Mouse (Mus musculus) limb, embryonic 15.5 days (tissue): Measurements from ENCODE around the gene Whamm. TPM values are rescaled to one million over a fixed set of nuclear protein-coding genes. Genes with fewer than 3 reads are reported as not detected.

Experiments used
- ATAC-seq: fragments of 200-750 bp; cut with Nextera tagmentation; 2 replicates; pipeline ENCODE4 v1.8.0; 2017; ENCODE audit warnings: low read depth, moderate TSS enrichment; ENCODE audit not compliant: insufficient number of reproducible peaks, low FRiP score, low TSS enrichment
- H3K27ac ChIP-seq: fragments of 300-500 bp; sonication (generic); 2 replicates; pipeline ENCODE4 v1.5.1; 2015; ENCODE audit warnings: moderate library complexity, mild to moderate bottlenecking, inconsistent platforms
- H3K27me3 ChIP-seq: fragments of 300-500 bp; sonication (generic); 2 replicates; pipeline ENCODE4 v1.6.1; 2015; ENCODE audit warnings: inconsistent platforms
- H3K36me3 ChIP-seq: fragments of 300-500 bp; sonication (generic); 2 replicates; pipeline ENCODE4 v1.6.1; 2015; ENCODE audit warnings: inconsistent platforms
- H3K4me1 ChIP-seq: fragments of 300-500 bp; sonication (generic); 2 replicates; pipeline ENCODE4 v1.6.1; 2015; ENCODE audit warnings: inconsistent platforms
- H3K4me2 ChIP-seq: fragments of 300-500 bp; sonication (generic); 2 replicates; pipeline ENCODE4 v1.6.1; 2015; ENCODE audit warnings: mild to moderate bottlenecking, inconsistent platforms
- H3K4me3 ChIP-seq: fragments of 300-500 bp; sonication (generic); 2 replicates; pipeline ENCODE4 v1.5.1; 2015; ENCODE audit warnings: mild to moderate bottlenecking, inconsistent platforms
- H3K9ac ChIP-seq: fragments of 300-500 bp; sonication (generic); 2 replicates; pipeline ENCODE4 v1.6.1; 2015; ENCODE audit warnings: inconsistent platforms
- H3K9me3 ChIP-seq: fragments of 300-500 bp; sonication (generic); 2 replicates; pipeline ENCODE4 v1.6.1; 2016; ENCODE audit warnings: inconsistent platforms
- WGBS: fragments of 180-500 bp; shearing (Covaris S2); methylation state at CpG from one replicate; pipeline ENCODE4 v1.1.7; 2015; 5-methylcytosine and 5-hydroxymethylcytosine counted together
- polyA plus RNA-seq: library from polyadenylated mRNA; unstranded; fragments of >200 nt; fragmentation: Nextera tagmentation; extraction: Ambion mirVana; gene quantifications from 2 replicates; pipeline ENCODE4 v1.2.1, GENCODE M21; 2015

The Whamm gene
- polyA plus RNA-seq, 1 experiment from 2014 or later, result 4.6 TPM

DNA sequence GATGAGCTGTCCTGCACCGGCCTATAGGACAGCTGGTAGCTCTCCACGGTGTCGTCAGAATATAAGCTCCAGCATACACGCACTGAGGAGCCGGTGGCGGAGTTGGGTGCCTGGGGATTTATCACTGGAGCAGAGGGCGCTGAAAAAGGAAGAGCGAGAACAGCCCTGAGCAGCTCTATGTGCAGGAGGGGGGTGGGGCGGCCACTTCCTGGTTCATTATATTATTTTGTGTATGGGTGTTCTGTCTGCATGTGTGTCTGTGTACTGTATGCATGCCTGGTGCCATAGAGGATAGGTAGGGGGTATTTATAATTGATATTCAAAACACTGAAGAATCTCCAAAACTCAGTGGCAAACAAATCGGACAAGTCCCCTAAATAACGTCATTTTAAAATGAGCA is 22.2 kb upstream of the Whamm start:
- Histone ChIP-seq H3K27ac (no peak overlapping the region), H3K9ac (no peak overlapping the region), H3K36me3 (no peaks in the 10 kb centered on the region), H3K9me3 (no peaks in the 10 kb centered on the region), H3K4me2 (no peak overlapping the region), H3K27me3 (no peaks in the 10 kb centered on the region), H3K4me1 (no peaks in the 10 kb centered on the region), H3K4me3 (no peak overlapping the region)
- no peak for ATAC-seq
- 65% methylated on average over 11 of the region's 11 CpGs for WGBS

DNA sequence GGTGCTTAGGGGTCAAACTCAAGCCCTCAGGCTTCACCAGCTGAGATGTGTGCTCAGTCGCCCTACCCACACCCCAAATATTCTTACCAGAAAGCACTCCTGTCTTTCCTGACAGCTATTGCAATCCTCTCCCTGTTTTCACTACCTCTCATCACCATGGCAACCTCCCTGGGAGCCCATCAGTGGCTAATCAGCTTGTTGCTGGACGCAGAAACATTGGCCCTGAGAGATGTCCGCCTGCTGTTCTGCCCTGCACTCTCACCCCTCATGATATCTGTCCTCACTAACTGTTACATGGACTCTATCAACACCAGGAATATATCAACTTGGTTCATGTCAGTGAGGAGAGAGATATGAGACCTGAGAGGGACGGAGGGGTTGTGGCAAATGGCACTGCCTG is 17.5 kb upstream of the Whamm start:
- 61% methylated on average over 4 of the region's 4 CpGs for WGBS

DNA sequence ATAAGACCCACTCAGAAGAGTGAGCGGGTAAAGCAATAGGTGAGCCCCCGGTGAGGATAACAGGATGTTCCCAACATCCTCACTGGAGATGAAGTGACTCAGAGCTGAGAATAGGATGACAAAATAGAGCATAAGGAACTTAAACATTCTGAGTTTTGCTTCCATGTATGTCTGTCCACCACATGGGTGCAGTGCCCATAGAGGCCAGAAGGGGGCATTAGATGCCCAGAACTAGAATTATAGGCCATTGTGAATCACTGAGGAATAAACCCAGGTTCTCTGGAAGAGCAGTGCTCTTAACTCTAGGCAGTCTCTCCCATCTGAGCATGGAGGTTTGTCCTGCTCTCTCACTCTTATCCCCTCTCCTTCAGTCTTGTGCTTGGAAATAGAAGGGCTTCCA is 16.7 kb upstream of the Whamm start:
- H3K9ac ChIP-seq, result no peak overlapping the region
- no peak overlapping the region for H3K4me3 ChIP-seq
- H3K36me3 ChIP-seq, result no peaks in the 10 kb centered on the region
- no peaks in the 10 kb centered on the region for H3K9me3 ChIP-seq
- ATAC-seq, result no peak
- WGBS, result 75% methylated on average over 2 of the region's 2 CpGs
- H3K4me1 ChIP-seq, result no peaks in the 10 kb centered on the region
- H3K27me3 ChIP-seq, result no peaks in the 10 kb centered on the region
- no peak overlapping the region for H3K27ac ChIP-seq
- H3K4me2 ChIP-seq, result no peak overlapping the region

More for the DNA sequence above, 17.5 kb upstream of the Whamm start:
- H3K36me3 ChIP-seq, result no peaks in the 10 kb centered on the region
- H3K4me1 ChIP-seq, result no peaks in the 10 kb centered on the region
- H3K4me3 ChIP-seq, result no peak overlapping the region
- no peak overlapping the region for H3K27ac ChIP-seq
- H3K27me3 ChIP-seq, result no peaks in the 10 kb centered on the region
- H3K9me3 ChIP-seq, result no peaks in the 10 kb centered on the region
- ATAC-seq, result no peak
- no peak overlapping the region for H3K9ac ChIP-seq
- H3K4me2 ChIP-seq, result no peak overlapping the region

DNA sequence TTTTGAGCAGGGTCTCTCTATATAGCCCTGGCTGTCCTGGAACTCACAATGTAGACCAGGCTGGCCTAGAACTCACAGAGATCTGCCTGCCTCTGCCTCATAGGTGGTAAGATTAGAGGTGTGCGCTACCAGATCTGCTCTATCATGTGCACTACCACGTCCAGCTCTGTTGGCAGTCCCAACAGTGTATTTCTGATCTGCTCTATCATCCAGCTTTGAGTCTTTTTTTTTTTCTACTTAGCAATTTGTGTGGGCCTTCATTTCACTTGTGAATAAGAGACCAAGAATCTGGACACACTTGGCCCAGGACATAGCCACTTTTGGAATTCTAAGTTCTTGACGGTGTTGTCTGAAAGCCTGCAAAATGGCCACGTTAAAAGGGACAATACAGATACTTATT is 14.2 kb upstream of the Whamm start:
- no peaks in the 10 kb centered on the region for H3K4me1 ChIP-seq
- WGBS, result 91% methylated on average over 4 of the region's 4 CpGs
- ATAC-seq, result no peak

DNA sequence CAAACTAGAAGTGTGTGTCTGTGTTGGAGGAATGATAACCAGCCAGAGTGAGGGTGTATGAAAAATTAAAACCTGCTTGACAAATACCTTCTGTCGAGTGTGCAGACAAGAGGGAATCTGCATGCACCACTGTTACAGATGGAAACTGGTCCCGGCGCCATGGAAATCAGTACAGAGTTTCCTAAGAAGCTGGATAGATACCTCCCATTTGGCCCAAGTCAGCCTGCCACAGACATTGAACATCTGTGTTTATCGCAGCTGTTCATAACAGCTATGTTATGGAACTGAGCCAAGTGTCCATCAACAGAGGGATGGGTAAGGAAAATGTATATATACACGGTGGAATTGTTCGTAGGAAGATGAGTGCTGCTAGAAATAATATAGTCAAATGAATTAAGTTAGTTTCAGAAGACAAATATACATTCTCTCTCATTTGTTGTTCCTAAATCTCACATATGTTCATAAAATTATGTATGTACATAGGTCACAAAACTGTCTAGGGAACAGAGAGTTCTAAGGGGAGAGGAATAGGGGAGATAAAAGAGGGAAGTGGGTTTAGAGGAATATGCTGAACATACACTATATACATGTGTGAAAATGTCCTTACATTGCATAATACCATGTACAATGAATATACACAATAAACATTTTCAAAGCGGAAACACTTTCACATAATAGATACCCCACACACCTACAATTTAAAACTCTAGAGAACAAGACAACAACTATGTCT is 13.6 kb upstream of the Whamm start:
- Histone ChIP-seq H3K27ac (no peak overlapping the region), H3K27me3 (no peaks in the 10 kb centered on the region), H3K36me3 (no peaks in the 10 kb centered on the region), H3K9ac (no peak overlapping the region), H3K9me3 (no peaks in the 10 kb centered on the region), H3K4me3 (no peak overlapping the region), H3K4me1 (no peaks in the 10 kb centered on the region), H3K4me2 (no peak overlapping the region)
- 73% methylated on average over 7 of the region's 7 CpGs for WGBS
- no peak for ATAC-seq

More for the DNA sequence above, 14.2 kb upstream of the Whamm start:
- Histone ChIP-seq H3K9me3 (no peaks in the 10 kb centered on the region), H3K9ac (no peak overlapping the region), H3K4me2 (no peak overlapping the region), H3K4me3 (no peak overlapping the region), H3K27ac (no peak overlapping the region), H3K27me3 (no peaks in the 10 kb centered on the region), H3K36me3 (no peaks in the 10 kb centered on the region)

DNA sequence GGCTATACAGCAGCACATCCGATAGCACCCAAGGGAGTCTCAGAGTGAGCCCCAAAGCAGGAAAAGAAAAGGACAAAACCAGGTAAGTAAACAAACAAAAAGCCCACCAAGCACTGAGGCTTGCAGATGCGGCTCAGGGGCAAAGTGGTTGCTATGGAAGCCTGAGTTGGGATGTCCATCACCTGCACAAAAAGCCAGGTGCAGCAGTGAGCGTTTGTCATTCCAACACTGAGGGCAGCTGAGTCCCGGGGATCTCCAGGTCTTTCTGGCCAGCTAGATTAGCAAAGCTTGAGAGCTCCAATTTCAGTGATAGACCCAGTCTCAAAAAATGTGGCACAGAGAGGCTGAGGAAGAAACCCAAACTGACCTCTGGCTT is 13.1 kb upstream of the Whamm start:
- Histone ChIP-seq H3K9me3 (no peaks in the 10 kb centered on the region), H3K4me3 (no peak overlapping the region), H3K36me3 (no peaks in the 10 kb centered on the region), H3K4me2 (no peak overlapping the region), H3K27me3 (no peaks in the 10 kb centered on the region), H3K9ac (no peak overlapping the region), H3K4me1 (no peaks in the 10 kb centered on the region), H3K27ac (no peak overlapping the region)
- ATAC-seq, result no peak
- 67% methylated on average over 4 of the region's 4 CpGs for WGBS

DNA sequence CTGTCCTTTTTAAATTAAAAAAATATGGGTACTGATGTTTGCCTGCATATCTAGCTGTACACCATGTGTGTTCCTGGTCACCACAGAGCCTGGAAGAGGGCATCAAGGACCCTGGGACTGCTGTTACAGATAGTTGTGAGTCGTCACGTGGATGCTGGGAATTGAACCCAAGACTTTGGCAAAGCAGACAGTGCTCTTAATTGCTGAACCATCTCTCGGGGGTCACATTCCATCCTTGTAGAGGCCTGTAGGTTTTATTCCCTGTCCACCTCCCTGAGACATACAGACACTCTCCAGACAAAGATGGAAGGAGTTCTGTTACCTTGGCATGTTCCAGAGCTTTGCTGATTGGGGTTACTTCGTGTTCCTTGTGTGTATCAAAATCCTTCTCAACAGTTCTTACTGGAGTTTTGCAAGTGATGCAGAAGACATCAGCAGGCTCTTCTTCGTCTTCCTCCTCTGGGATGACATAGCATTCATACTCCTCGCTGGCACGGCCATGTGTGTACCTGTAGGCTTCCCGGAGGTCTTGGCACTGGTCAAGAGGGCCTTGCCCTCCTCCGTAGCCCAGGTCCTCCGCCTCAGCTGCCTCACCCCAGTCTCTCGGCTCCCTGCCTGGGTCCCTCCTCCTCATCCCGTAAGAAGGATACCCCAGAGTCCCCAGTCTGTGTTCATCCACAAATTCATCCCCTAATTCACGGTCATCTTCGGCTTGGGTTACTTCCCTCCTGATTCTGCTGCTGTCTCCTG is 11.7 kb upstream of the Whamm start:
- 88% methylated on average over 14 of the region's 14 CpGs for WGBS
- Histone ChIP-seq H3K9ac (no peak overlapping the region), H3K36me3 (no peaks in the 10 kb centered on the region), H3K4me1 (no peaks in the 10 kb centered on the region), H3K9me3 (no peaks in the 10 kb centered on the region), H3K4me2 (no peak overlapping the region), H3K27ac (no peak overlapping the region), H3K27me3 (no peaks in the 10 kb centered on the region), H3K4me3 (no peak overlapping the region)
- no peak for ATAC-seq

DNA sequence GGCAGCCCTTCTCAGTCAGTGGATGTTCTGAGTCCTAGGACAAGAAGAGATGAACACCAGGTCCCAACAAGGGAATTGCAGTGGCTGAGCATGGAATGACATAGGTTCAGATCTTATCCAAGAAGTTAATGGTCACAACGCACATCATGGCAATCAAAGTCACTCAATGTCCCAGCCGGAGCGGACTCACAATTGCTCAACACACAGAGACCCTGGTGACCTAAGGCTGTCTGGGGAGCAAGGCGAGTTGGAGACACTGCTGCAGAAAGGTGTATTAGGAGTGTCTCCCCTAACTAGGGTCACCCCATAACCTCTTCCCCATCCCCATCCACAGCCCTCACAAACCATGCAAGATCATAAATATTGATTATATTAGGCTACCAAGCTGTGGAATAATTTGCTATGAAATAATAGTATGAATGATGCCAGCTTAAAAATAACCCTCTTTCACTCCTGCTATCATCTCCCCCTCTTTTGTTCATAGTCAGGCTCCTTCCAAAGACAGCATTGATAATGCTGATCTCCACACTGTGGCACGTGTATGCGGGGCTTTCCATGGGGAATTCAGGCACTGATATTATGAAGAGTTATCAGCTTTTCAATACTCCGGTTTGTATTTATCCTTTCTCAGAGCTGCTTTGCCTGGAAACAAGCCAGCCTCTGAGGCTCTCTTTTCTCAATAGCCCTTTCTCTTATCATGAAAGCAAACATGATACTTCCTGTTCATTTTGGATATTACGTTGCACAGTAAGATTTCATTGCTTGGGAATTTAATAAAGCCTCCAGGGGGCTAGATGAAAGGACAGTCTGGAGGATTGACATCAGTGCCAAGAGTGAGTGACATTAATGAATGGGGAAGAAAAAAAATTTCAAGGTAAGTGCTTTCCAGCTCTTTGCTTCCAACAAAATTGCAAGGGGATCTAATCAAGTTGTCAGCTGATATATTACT is 10.7 kb upstream of the Whamm start:
- H3K9me3 ChIP-seq, result no peaks in the 10 kb centered on the region
- no peak for ATAC-seq
- H3K36me3 ChIP-seq, result no peaks in the 10 kb centered on the region
- no peaks in the 10 kb centered on the region for H3K27me3 ChIP-seq
- 65% methylated on average over 8 of the region's 8 CpGs for WGBS
- no peaks in the 10 kb centered on the region for H3K4me1 ChIP-seq
- no peak overlapping the region for H3K4me2 ChIP-seq
- H3K9ac ChIP-seq, result no peak overlapping the region
- H3K4me3 ChIP-seq, result no peak overlapping the region
- no peak overlapping the region for H3K27ac ChIP-seq

DNA sequence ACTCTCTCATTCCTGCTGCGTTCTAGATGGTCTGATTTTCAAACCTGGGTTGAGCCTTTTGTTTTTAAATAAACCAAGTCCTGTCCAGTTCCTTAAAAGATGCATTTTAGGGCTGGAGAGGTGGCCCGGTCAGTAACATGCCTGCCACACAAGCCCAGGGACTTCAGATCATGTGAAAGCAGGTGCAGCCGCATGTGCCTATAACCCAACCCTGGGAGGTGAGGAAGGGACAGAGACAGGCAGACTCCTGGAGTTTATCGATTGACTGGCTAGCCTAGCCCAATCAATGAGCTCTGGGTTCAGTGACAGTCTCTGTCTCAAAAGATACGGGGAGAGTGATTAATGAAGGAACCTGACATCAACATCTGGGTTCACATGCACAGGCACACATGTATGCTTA is 9.9 kb upstream of the Whamm start:
- Histone ChIP-seq H3K4me1 (no peaks in the 10 kb centered on the region), H3K9me3 (no peaks in the 10 kb centered on the region), H3K4me3 (no peak overlapping the region), H3K36me3 (no peaks in the 10 kb centered on the region), H3K27me3 (no peaks in the 10 kb centered on the region), H3K27ac (no peak overlapping the region), H3K9ac (no peak overlapping the region), H3K4me2 (no peak overlapping the region)
- 79% methylated on average over 5 of the region's 5 CpGs for WGBS
- ATAC-seq, result no peak

DNA sequence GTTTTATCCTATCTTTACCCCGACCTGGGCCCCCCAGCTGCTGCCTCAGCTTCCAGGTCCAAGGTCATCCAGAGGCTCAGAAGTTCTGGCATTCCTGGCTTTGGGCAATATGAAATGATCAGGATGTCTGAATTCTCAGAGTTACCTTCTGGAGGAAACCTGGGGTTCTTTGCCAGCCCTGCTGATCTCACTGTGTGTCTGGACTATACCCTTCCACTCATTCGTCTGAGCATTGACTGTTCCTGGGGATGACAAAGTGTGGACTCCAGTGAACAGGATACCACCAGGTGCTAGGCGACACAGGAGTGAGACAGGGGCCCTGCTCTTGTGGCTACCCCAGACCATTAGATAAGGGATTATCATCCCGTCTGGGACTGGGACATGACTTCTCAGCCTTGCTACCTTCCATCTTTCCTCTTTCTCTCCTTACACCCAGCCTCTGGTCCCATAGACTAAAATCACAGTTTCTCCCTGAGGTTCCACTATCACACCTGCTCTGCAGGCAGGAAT is 7.5 kb upstream of the Whamm start:
- no peaks in the 10 kb centered on the region for H3K27me3 ChIP-seq
- ATAC-seq, result no peak
- 63% methylated on average over 4 of the region's 4 CpGs for WGBS
- no peak overlapping the region for H3K27ac ChIP-seq
- H3K4me3 ChIP-seq, result no peak overlapping the region
- H3K4me1 ChIP-seq, result no peaks in the 10 kb centered on the region
- no peaks in the 10 kb centered on the region for H3K36me3 ChIP-seq
- H3K9ac ChIP-seq, result no peak overlapping the region
- H3K9me3 ChIP-seq, result no peaks in the 10 kb centered on the region
- no peak overlapping the region for H3K4me2 ChIP-seq

DNA sequence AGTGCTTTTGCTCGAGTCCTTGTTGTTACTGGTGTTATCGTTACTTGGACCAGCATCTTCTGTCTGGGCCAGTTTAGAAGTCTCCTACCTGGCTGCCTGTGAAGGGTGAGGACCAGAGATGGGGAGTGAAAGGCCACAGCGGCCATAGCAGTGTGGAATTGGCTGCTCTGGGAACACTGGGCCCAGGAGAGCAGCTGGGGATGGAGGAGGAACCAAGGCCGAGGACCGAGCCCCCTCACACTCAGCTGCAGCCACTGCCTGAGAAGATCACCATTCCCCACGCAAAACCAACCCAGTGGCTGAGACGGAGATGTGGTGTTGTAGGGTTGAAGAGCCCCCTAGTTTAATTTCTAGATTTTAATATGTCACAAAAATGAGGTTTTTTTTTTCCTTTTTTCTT is 6.3 kb upstream of the Whamm start:
- no peak overlapping the region for H3K9ac ChIP-seq

More for the DNA sequence above, 6.3 kb upstream of the Whamm start:
- Histone ChIP-seq H3K27me3 (no peaks in the 10 kb centered on the region), H3K4me2 (no peak overlapping the region), H3K9me3 (no peaks in the 10 kb centered on the region), H3K4me1 (no peaks in the 10 kb centered on the region), H3K36me3 (no peaks in the 10 kb centered on the region), H3K4me3 (no peak overlapping the region), H3K27ac (no peak overlapping the region)
- 66% methylated on average over 7 of the region's 7 CpGs for WGBS
- no peak for ATAC-seq
